7 mouse cellular contexts compared by ENCODE assay signal in genomic region chr17:86964041-86964440, GRCm38 (mm10). TPM values are rescaled to one million over a fixed set of nuclear protein-coding genes. Genes with fewer than 3 reads are reported as not detected.
DNase-seq lines count a peak whose midpoint lies in the region; ATAC-seq lines count a peak whose summit lies in the region.

No protein-coding gene starts in this region.

- H3K36me3 ChIP-seq in neural tube, embryonic 11.5 days (ENCODE audit: control insufficient read depth, insufficient read depth, low read length), result no peaks in the 10 kb centered on the region
- no peaks in the 10 kb centered on the region for H3K36me3 ChIP-seq in embryonic facial prominence, embryonic 15.5 days
- H3K36me3 ChIP-seq in intestine, embryonic 15.5 days, result no peaks in the 10 kb centered on the region
- H3K36me3 ChIP-seq in midbrain, embryonic 10.5 days, result peaks cover 27% of the 10 kb centered on the region

- no peaks in the 10 kb centered on the region for H3K9me3 ChIP-seq in neural tube, embryonic 11.5 days (ENCODE audit: control insufficient read depth, low read length)
- no peaks in the 10 kb centered on the region for H3K9me3 ChIP-seq in embryonic facial prominence, embryonic 15.5 days (replicated peaks)
- H3K9me3 ChIP-seq in intestine, embryonic 15.5 days, result no peaks in the 10 kb centered on the region
- no peaks in the 10 kb centered on the region for H3K9me3 ChIP-seq in midbrain, embryonic 10.5 days (replicated peaks)

- H3K4me3 ChIP-seq in neural tube, embryonic 11.5 days (ENCODE audit: low read depth, low read length), result peak overlapping the region; percentile 75
- H3K4me3 ChIP-seq in embryonic facial prominence, embryonic 15.5 days (replicated peaks), result peak overlapping the region; percentile 82
- peak overlapping the region; percentile 93 for H3K4me3 ChIP-seq in intestine, embryonic 15.5 days (replicated peaks)
- H3K4me3 ChIP-seq in midbrain, embryonic 10.5 days, result peak overlapping the region; percentile 91

- DNase-seq in neural tube, embryonic 11.5 days (ENCODE audit: low spot score), result no peak
- no peak for DNase-seq in neural tube, embryonic 10.5 days (ENCODE audit: extremely low spot score, low spot score)
- DNase-seq in midbrain, embryonic 10.5 days (ENCODE audit: low spot score), result peak; percentile 33
- no peak for DNase-seq in frontal cortex, postnatal 36 days (ENCODE audit: low spot score in 2 of 2)

- ATAC-seq in neural tube, embryonic 11.5 days (ENCODE audit: insufficient read depth, low FRiP score, low TSS enrichment), result no peak
- ATAC-seq in embryonic facial prominence, embryonic 15.5 days (ENCODE audit: insufficient number of reproducible peaks, low FRiP score, low TSS enrichment, low read depth), result no peak
- ATAC-seq in intestine, embryonic 15.5 days, result no peak
- ATAC-seq in inflammation-experienced regulatory T-cells, adult 6 months, result no peak

- H3K27me3 ChIP-seq in neural tube, embryonic 11.5 days (ENCODE audit: control insufficient read depth, insufficient read depth, low read length), result no peaks in the 10 kb centered on the region
- H3K27me3 ChIP-seq in embryonic facial prominence, embryonic 15.5 days, result no peaks in the 10 kb centered on the region
- H3K27me3 ChIP-seq in intestine, embryonic 15.5 days (replicated peaks), result no peaks in the 10 kb centered on the region
- peaks cover 9% of the 10 kb centered on the region for H3K27me3 ChIP-seq in midbrain, embryonic 10.5 days (ENCODE audit: low read depth, poor library complexity, severe bottlenecking)

- H3K4me1 ChIP-seq in neural tube, embryonic 11.5 days (ENCODE audit: control insufficient read depth, insufficient read depth, low read length), result peaks cover 16% of the 10 kb centered on the region
- H3K4me1 ChIP-seq in embryonic facial prominence, embryonic 15.5 days, result peaks cover 63% of the 10 kb centered on the region
- H3K4me1 ChIP-seq in intestine, embryonic 15.5 days (replicated peaks), result peaks cover 34% of the 10 kb centered on the region
- peaks cover 43% of the 10 kb centered on the region for H3K4me1 ChIP-seq in midbrain, embryonic 10.5 days

- under 1% methylated on average over 6 of the region's 6 CpGs for WGBS in neural tube, embryonic 11.5 days
- WGBS in embryonic facial prominence, embryonic 15.5 days, result 2% methylated on average over 6 of the region's 6 CpGs
- under 1% methylated on average over 6 of the region's 6 CpGs for WGBS in intestine, embryonic 15.5 days
- under 1% methylated on average over 6 of the region's 6 CpGs for WGBS in midbrain, embryonic 10.5 days

- H3K27ac ChIP-seq in neural tube, embryonic 11.5 days (ENCODE audit: low read depth, low read length), result no peak overlapping the region; the same call in 1 of the 2 replicates
- peak overlapping the region; percentile 96 for H3K27ac ChIP-seq in embryonic facial prominence, embryonic 15.5 days (replicated peaks)
- H3K27ac ChIP-seq in intestine, embryonic 15.5 days, result peak overlapping the region; percentile 91
- H3K27ac ChIP-seq in midbrain, embryonic 10.5 days (replicated peaks), result peak overlapping the region; percentile 97

- peak overlapping the region; percentile 84 for H3K4me2 ChIP-seq in neural tube, embryonic 11.5 days (ENCODE audit: low read depth)
- peak overlapping the region; percentile 80 for H3K4me2 ChIP-seq in embryonic facial prominence, embryonic 15.5 days (replicated peaks)
- H3K4me2 ChIP-seq in intestine, embryonic 15.5 days (replicated peaks), result peak overlapping the region; percentile 85

- H3K9ac ChIP-seq in neural tube, embryonic 11.5 days (ENCODE audit: low read length), result peak overlapping the region; percentile 84
- H3K9ac ChIP-seq in embryonic facial prominence, embryonic 15.5 days, result peak overlapping the region; percentile 86
- peak overlapping the region; percentile 84 for H3K9ac ChIP-seq in intestine, embryonic 15.5 days

RNA-seq across cellular contexts. Expression of gene Rhoq, which starts 1.2 kb away (rescaled TPM):
- 12.2 and 13.8 TPM in 2 replicates for polyA plus RNA-seq in neural tube, embryonic 11.5 days (2014; fragmentation: Nextera tagmentation; extraction: Ambion mirVana)
- polyA plus RNA-seq in embryonic facial prominence, embryonic 15.5 days (2015; fragmentation: Nextera tagmentation; extraction: Ambion mirVana), result 24.2 and 28.1 TPM in 2 replicates
- 11.2 and 11.6 TPM in 2 replicates for polyA plus RNA-seq in intestine, embryonic 15.5 days (2015; fragmentation: Nextera tagmentation; extraction: Ambion mirVana)
- polyA plus RNA-seq in midbrain, embryonic 10.5 days (2016; fragmentation: Nextera tagmentation; extraction: Ambion mirVana), result 9.0 and 9.9 TPM in 2 replicates
- 1 to 10 TPM; 3.0 to 4.8 (median 3.8) TPM for polyA plus RNA-seq in inflammation-experienced regulatory T-cells, adult 6 months (2017; shearing (Covaris generic))

RNA-seq across cellular contexts. Expression of gene Atp6v1e2, which starts 16.3 kb away (rescaled TPM):
- not detected in 2 replicates for polyA plus RNA-seq in neural tube, embryonic 11.5 days (2014; fragmentation: Nextera tagmentation; extraction: Ambion mirVana)
- polyA plus RNA-seq in embryonic facial prominence, embryonic 15.5 days (2015; fragmentation: Nextera tagmentation; extraction: Ambion mirVana), result not detected in 2 replicates
- not detected in 2 replicates for polyA plus RNA-seq in intestine, embryonic 15.5 days (2015; fragmentation: Nextera tagmentation; extraction: Ambion mirVana)
- not detected in 2 replicates for polyA plus RNA-seq in midbrain, embryonic 10.5 days (2016; fragmentation: Nextera tagmentation; extraction: Ambion mirVana)
- polyA plus RNA-seq in inflammation-experienced regulatory T-cells, adult 6 months (2017; shearing (Covaris generic)), result not detected

RNA-seq across cellular contexts. Expression of gene Tmem247, which starts 46.9 kb away (rescaled TPM):
- polyA plus RNA-seq in neural tube, embryonic 11.5 days (2014; fragmentation: Nextera tagmentation; extraction: Ambion mirVana), result not detected in 2 replicates
- not detected in 2 replicates for polyA plus RNA-seq in embryonic facial prominence, embryonic 15.5 days (2015; fragmentation: Nextera tagmentation; extraction: Ambion mirVana)
- polyA plus RNA-seq in intestine, embryonic 15.5 days (2015; fragmentation: Nextera tagmentation; extraction: Ambion mirVana), result not detected in 2 replicates
- not detected in 2 replicates for polyA plus RNA-seq in midbrain, embryonic 10.5 days (2016; fragmentation: Nextera tagmentation; extraction: Ambion mirVana)
- not detected for polyA plus RNA-seq in inflammation-experienced regulatory T-cells, adult 6 months (2017; shearing (Covaris generic))
